Mouse (Mus musculus) macrophage (primary cell): ENCODE measurements around the gene Abhd12. TPM values are rescaled to one million over a fixed set of nuclear protein-coding genes. Genes with fewer than 3 reads are reported as not detected.

ENCODE experiments used
- H3K27ac ChIP-seq: fragments of 350-480 bp; formaldehyde crosslinking; 2 replicates; pipeline ENCODE4 v1.9.0; 2021
- H3K36me3 ChIP-seq: fragments of 350-480 bp; formaldehyde crosslinking; 2 replicates; pipeline ENCODE4 v1.9.0; 2021; ENCODE audit errors: inconsistent target
- H3K4me3 ChIP-seq: fragments of 350-480 bp; formaldehyde crosslinking; 2 replicates; pipeline ENCODE4 v1.9.0; 2021; ENCODE audit errors: inconsistent target
- H3K79me2 ChIP-seq: fragments of 350-480 bp; formaldehyde crosslinking; 2 replicates; pipeline ENCODE4 v1.9.0; 2021; ENCODE audit errors: inconsistent target
- WGBS: methylation state at CpG from one replicate; pipeline ENCODE4 v1.1.7; 2026; ENCODE audit warnings: inconsistent platforms; ENCODE audit not compliant: missing documents; 5-methylcytosine and 5-hydroxymethylcytosine counted together
- polyA plus RNA-seq: library from polyadenylated mRNA; stranded (reverse); fragments of 250-400 nt; gene quantifications from 3 replicates; pipeline ENCODE4 v1.2.4, GENCODE M21; 2018; ENCODE audit warnings: inconsistent platforms

Gene Abhd12
- polyA plus RNA-seq, 1 experiment from 2014 or later = 584 TPM

DNA sequence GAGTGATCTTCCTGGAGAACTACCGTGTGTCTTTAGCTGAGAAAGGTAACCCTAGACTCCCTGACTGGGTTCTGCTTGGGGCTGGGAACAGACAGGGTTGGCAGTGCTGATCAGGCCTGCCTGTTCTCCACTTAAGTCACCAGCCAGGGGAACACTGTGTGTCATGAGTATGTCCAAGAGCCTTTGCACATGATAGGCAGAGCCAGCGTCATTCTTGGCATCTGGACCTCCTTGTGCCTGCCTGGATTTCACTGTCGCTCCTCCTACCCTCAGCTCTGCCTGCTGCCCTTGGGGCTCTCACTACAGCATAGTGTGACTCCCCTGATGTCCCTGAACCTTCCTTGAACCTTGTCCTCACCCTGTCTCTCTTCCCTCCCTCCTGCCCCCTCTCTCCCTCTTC is 78.1 kb downstream of the Abhd12 start:
- H3K36me3 ChIP-seq = peaks cover 61% of the 10 kb centered on the region
- no peaks in the 10 kb centered on the region for H3K79me2 ChIP-seq
- no peak overlapping the region for H3K4me3 ChIP-seq
- WGBS = 100% methylated on average over 3 of the region's 3 CpGs
- peak overlapping the region; percentile 21; the same call in 1 of the 2 replicates for H3K27ac ChIP-seq

DNA sequence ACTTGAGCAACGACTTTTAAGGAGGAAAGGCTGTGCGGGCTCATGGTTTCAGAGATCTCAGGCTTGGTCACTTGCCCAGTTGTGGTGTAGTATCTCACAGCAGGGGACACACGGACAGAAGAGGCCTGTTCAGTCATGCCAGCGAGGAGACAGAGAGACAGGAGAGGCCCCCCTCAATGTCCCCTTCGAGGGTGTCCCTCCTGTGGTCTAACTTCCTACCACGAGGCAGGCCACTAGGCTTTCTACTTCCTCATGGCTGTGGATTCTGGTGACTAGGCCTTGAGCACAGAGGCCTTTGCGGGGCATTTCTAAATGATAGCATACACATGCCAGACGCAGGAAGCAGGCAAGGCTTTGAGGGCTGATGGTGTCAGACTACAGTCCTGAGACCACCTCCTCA is 81.6 kb downstream of the Abhd12 start:
- Histone ChIP-seq H3K36me3 (peaks cover 64% of the 10 kb centered on the region), H3K4me3 (no peak overlapping the region), H3K79me2 (no peaks in the 10 kb centered on the region), H3K27ac (peak overlapping the region; percentile 49)
- whole genome bisulfite sequencing = 32% methylated on average over 8 of the region's 8 CpGs

DNA sequence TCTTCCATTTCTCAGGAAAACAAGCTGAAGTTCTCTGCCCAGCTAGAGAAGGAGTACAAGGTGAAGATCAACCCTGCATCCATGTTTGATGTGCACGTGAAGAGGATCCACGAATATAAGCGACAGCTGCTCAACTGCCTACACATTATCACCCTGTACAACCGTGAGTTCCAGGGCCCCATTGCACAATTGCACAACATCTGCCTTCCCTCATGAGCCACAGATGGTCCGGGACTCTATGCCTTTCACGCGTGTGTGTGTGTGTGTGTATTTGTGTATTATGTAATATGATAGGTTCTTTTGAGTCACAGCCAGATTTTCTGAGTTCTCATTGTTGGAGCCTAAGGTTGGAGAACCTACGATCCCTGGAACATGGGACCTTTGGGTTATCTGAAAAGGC is 83.8 kb downstream of the Abhd12 start:
- Histone ChIP-seq H3K27ac (no peak overlapping the region), H3K4me3 (no peak overlapping the region), H3K79me2 (no peaks in the 10 kb centered on the region), H3K36me3 (peaks cover 72% of the 10 kb centered on the region)
- WGBS = 60% methylated on average over 8 of the region's 8 CpGs

DNA sequence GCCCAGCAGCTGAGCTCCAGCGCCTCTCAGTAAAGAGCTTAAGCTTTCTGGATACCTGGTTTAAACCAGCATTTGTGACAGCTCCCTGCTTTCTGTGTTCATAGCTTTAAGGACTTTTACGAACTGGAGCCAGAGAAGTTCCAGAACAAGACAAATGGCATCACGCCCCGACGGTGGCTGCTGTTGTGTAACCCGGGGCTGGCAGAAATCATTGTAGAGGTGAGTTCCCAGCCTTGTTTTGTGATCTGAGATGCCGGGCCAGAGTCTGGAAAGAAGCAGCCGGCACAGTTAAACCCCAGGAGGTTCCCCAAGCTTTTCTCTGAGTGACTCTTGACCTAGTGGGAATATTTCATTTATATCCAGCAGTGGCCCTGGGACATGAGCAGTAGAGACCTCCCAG is 85.8 kb downstream of the Abhd12 start:
- Histone ChIP-seq H3K79me2 (no peaks in the 10 kb centered on the region), H3K4me3 (no peak overlapping the region), H3K36me3 (peaks cover 73% of the 10 kb centered on the region), H3K27ac (no peak overlapping the region)
- WGBS = 93% methylated on average over 8 of the region's 8 CpGs

- WGBS = 95% methylated on average over 18 of the region's 18 CpGs
- no peaks in the 10 kb centered on the region for H3K79me2 ChIP-seq
- H3K4me3 ChIP-seq = no peak overlapping the region
- H3K27ac ChIP-seq = no peak overlapping the region
- H3K36me3 ChIP-seq = peaks cover 85% of the 10 kb centered on the region
Observed at GRCm38 (mm10) chr2:150816676-150817402, 87.7 kb downstream of the Abhd12 start.

- Histone ChIP-seq H3K4me3 (no peak overlapping the region), H3K36me3 (peaks cover 89% of the 10 kb centered on the region), H3K79me2 (no peaks in the 10 kb centered on the region), H3K27ac (no peak overlapping the region)
- WGBS = 93% methylated on average over 6 of the region's 6 CpGs
Observed at GRCm38 (mm10) chr2:150812816-150813215, 91.7 kb downstream of the Abhd12 start.

DNA sequence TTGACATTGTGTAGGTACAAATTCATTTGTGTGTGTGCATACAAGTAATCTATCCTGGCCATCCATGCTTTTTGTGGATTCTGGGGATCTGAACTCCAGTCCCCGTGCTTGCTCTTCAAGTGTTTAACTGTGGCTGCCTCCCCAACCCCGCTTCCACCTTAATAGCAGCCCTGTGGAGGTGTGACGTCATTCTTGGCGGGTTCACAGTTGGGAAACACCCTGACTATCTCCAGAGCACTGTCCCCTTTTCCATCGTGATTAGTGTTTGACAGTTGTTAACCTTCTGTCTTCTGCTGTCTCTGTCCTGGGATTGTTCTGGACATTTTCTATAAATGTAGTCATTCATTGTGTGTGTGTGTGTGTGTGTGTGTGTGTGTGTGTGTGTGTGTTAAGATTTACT is 93.9 kb downstream of the Abhd12 start:
- Histone ChIP-seq H3K4me3 (no peak overlapping the region), H3K36me3 (peaks cover 86% of the 10 kb centered on the region), H3K27ac (no peak overlapping the region), H3K79me2 (no peaks in the 10 kb centered on the region)
- WGBS = 85% methylated on average over 5 of the region's 5 CpGs

- Histone ChIP-seq H3K4me3 (no peak overlapping the region), H3K36me3 (peaks cover 83% of the 10 kb centered on the region), H3K27ac (no peak overlapping the region), H3K79me2 (no peaks in the 10 kb centered on the region)
- WGBS = 96% methylated on average over 6 of the region's 6 CpGs
Observed at GRCm38 (mm10) chr2:150808812-150809211, 95.7 kb downstream of the Abhd12 start.

DNA sequence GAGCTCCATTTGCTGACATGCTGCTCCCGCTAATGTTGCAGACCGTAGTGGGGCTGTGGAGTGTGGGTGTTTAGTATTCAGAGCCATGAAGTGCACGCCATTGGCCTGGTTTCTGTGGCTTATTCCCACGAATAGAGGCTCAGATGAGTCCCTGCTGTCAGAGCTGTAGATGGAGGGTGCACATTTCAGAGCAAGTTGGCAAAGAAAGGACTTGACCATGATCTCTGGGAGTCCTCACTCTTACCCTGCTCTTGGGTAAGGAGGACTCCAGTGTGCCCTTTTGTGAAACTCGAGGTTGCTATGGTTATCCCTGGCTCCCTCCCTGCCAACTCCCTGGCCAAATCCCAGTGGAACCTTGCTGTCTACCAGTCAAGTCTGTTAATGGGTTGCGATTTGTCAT is 96.2 kb downstream of the Abhd12 start:
- 87% methylated on average over 6 of the region's 6 CpGs for WGBS
- Histone ChIP-seq H3K36me3 (peaks cover 80% of the 10 kb centered on the region), H3K79me2 (no peaks in the 10 kb centered on the region), H3K4me3 (no peak overlapping the region), H3K27ac (no peak overlapping the region)

DNA sequence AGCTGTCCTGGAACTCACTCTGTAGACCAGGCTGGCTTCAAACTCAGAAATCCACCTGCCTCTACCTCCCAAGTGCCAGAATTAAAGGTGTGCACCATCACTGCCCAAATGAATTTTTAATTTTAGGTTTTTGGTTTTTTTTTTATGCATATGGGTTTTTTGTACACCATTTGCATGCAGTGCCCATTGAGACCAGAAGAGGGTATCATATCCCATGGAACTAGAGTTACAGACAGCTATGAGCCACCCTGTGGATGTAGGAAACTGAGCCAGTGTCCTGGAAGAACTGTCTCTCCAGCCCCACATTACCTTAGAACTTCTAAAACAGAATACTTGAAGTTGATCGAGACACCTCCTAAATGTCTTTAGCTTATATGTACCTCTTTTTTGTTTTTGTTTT is 101.5 kb downstream of the Abhd12 start:
- Histone ChIP-seq H3K27ac (no peak overlapping the region), H3K4me3 (no peak overlapping the region), H3K36me3 (peaks cover 69% of the 10 kb centered on the region), H3K79me2 (no peaks in the 10 kb centered on the region)
- WGBS = 100% methylated on average over 1 of the region's 1 CpGs

DNA sequence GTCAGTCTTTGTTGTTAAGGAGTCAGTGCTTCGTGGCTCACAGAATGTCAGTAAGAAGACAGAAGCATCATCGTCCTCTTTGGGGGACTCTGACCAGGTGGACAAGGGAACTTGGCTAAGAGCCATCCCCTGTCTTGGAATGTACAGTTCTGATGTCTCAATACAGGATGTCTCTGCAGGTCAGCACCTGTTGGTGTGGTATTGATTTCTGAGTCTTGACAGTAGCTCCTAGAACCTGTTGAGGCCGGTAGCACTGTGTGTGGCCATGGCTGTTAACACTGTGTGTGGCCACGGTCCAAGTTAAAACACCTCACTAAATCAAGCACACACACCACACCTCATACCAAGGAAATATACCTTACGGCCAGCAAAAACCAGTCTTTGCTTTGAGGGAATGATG is 103.9 kb downstream of the Abhd12 start:
- Histone ChIP-seq H3K4me3 (no peak overlapping the region), H3K27ac (no peak overlapping the region), H3K79me2 (no peaks in the 10 kb centered on the region), H3K36me3 (peaks cover 59% of the 10 kb centered on the region)
- 95% methylated on average over 5 of the region's 5 CpGs for WGBS

DNA sequence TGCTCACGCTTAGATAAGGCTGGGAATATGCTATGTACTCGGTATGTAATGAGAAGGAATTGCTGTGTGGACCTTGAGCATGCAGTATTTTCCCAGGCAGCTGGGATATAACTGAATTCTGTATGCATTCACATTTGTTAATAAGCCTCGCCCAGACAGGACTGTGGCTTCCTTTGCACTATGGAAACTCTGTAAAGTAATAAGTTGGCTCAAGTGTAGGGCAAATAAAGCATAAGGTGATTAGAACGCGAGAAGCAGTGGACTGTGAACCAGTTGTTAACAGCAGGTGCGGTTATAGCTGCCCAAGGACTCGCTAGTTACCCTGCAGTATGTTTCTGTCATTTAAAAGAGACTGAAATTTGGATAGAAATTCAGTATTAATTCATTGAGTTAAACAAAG is 106.5 kb downstream of the Abhd12 start:
- H3K4me3 ChIP-seq = no peak overlapping the region
- WGBS = 98% methylated on average over 7 of the region's 7 CpGs
- no peaks in the 10 kb centered on the region for H3K79me2 ChIP-seq
- peaks cover 67% of the 10 kb centered on the region for H3K36me3 ChIP-seq
- no peak overlapping the region for H3K27ac ChIP-seq

DNA sequence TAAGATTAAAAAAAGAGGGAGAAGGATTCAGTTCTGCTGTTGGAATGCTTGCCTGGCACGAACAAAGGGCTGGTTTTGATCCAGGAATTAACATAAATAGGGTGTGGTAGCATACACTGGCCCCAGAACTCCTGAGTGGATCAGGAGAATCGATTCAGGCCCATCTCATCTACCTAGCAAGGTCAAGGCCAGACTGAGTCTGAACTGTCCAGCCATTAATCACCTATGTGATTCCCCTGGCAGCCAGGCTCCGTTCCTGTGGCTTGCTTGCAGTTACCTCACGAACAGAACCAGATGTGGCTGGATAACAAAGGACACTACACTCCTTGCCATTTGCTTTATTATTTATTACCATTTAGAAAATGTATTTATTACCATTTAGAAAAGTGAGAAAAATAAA is 111.2 kb downstream of the Abhd12 start:
- Histone ChIP-seq H3K79me2 (peaks cover 21% of the 10 kb centered on the region; the same call in 1 of the 2 replicates), H3K4me3 (no peak overlapping the region), H3K36me3 (peaks cover 35% of the 10 kb centered on the region), H3K27ac (no peak overlapping the region)
- 95% methylated on average over 4 of the region's 4 CpGs for WGBS

- no peak overlapping the region for H3K27ac ChIP-seq
- H3K4me3 ChIP-seq = no peak overlapping the region
- H3K79me2 ChIP-seq = peaks cover 38% of the 10 kb centered on the region
- H3K36me3 ChIP-seq = peaks cover 12% of the 10 kb centered on the region; the same call in 1 of the 2 replicates
- 58% methylated on average over 4 of the region's 4 CpGs for WGBS
Observed at GRCm38 (mm10) chr2:150788768-150789550, 115.6 kb downstream of the Abhd12 start.

GRCm38 (mm10) chr2:150787234-150787771 is 117.2 kb downstream of the Abhd12 start:
- Histone ChIP-seq H3K36me3 (no peaks in the 10 kb centered on the region), H3K27ac (peak overlapping the region; percentile 13; the same call in 1 of the 2 replicates), H3K79me2 (peaks cover 38% of the 10 kb centered on the region), H3K4me3 (peak overlapping the region; percentile 81)
- under 1% methylated on average over 23 of the region's 23 CpGs for WGBS
